Mouse (Mus musculus): Measurements from ENCODE around the gene G6pc. TPM values are rescaled to one million over a fixed set of nuclear protein-coding genes. Genes with fewer than 3 reads are reported as not detected.
"Not testable (repeated sequence)": the region's sequence is repeated elsewhere in the genome, so short reads cannot be mapped to it uniquely, and the experiment has no call there.

G6pc gene
- polyA plus RNA-seq (2014; fragmentation: Nextera tagmentation; extraction: Ambion mirVana): not detected in 2 replicates

DNA sequence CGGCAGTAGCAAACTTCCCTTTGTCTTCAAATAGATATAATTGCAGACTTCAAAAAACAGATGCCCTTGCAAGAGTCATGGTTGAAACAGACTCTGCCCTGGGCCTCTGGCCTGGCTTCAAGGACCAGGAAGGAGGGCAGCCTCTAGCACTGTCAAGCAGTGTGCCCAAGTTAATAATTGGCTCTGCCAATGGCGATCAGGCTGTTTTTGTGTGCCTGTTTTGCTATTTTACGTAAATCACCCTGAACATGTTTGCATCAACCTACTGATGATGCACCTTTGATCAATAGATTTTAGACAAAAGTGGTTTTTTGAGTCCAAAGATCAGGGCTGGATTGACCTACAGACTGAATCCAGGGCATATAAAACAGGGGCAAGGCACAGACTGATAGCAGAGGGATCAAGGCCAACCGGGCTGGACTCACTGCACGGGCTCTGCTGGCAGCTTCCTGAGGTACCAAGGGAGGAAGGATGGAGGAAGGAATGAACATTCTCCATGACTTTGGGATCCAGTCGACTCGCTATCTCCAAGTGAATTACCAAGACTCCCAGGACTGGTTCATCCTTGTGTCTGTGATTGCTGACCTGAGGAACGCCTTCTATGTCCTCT lies at the start of gene G6pc:
Gene G6pc (plus strand): TSS at position 236 of the 610 bp plus-strand sequence.
- Histone ChIP-seq H3K36me3 (ENCODE audit: control insufficient read depth, insufficient read depth, low read length) (no peaks in the 10 kb centered on the region), H3K27ac (ENCODE audit: low read depth) (no peak within 1 kb of the TSS), H3K4me1 (replicated peaks; ENCODE audit: control insufficient read depth, insufficient read depth, low read length) (no peaks in the 10 kb centered on the region), H3K9me3 (ENCODE audit: control insufficient read depth, low read length) (no peaks in the 10 kb centered on the region), H3K4me3 (ENCODE audit: low read depth, low read length) (no peak within 1 kb of the TSS), H3K9ac (ENCODE audit: low read length) (no peak within 1 kb of the TSS), H3K27me3 (replicated peaks; ENCODE audit: control insufficient read depth, insufficient read depth, low read length) (no peaks in the 10 kb centered on the region), H3K4me2 (ENCODE audit: low read length) (no peak within 1 kb of the TSS)
- no peak for ATAC-seq (replicated peaks; ENCODE audit: low FRiP score, low TSS enrichment, low read depth)
- 83% methylated on average over 8 of the region's 8 CpGs for WGBS
- DNase-seq (ENCODE audit: low spot score): no peak

GRCm38 (mm10) chr11:101323609-101324008 lies 43.8 kb upstream of the G6pc start:
- H3K4me2 ChIP-seq (ENCODE audit: low read length): no peak overlapping the region
- ATAC-seq (replicated peaks; ENCODE audit: low FRiP score, low TSS enrichment, low read depth): 0 out of 2 replicates have a peak, but pooled peaks have one; percentile 44
- H3K27me3 ChIP-seq (replicated peaks; ENCODE audit: control insufficient read depth, insufficient read depth, low read length): no peaks in the 10 kb centered on the region
- H3K9me3 ChIP-seq (ENCODE audit: control insufficient read depth, low read length): no peaks in the 10 kb centered on the region
- no peak overlapping the region for H3K27ac ChIP-seq (ENCODE audit: low read depth)
- H3K9ac ChIP-seq (ENCODE audit: low read length): no peak overlapping the region
- 13% methylated on average over 4 of the region's 4 CpGs for WGBS
- H3K4me1 ChIP-seq (replicated peaks; ENCODE audit: control insufficient read depth, insufficient read depth, low read length): no peaks in the 10 kb centered on the region
- H3K36me3 ChIP-seq (ENCODE audit: control insufficient read depth, insufficient read depth, low read length): peaks cover 79% of the 10 kb centered on the region
- no peak overlapping the region for H3K4me3 ChIP-seq (ENCODE audit: low read depth, low read length)
- peak; percentile 88 for DNase-seq (ENCODE audit: low spot score)

DNA sequence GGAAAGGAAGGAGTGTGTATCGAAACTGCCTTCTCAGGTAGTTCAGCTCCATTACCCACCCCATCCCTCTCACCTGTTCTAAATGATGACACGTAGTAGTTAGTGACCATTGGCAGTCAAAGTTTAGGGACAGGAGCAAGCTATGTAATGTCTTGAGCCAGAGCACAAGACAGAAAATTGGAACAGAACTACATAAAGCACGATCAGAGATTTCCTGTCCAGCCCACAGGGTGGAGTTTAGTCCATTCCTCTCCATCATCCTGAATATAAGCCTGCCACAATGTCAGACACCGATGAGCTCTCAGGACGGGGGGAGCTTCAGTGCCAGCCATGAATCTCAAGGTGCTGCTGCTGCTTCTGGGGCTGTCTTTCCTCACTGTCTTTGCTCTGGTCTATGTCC lies 42.6 kb upstream of the G6pc start, which contains the start of gene Aoc2:
Gene Aoc2 (plus strand): TSS at position 301 of the 400 bp plus-strand sequence.
- H3K36me3 ChIP-seq (ENCODE audit: control insufficient read depth, insufficient read depth, low read length): peaks cover 67% of the 10 kb centered on the region

DNA sequence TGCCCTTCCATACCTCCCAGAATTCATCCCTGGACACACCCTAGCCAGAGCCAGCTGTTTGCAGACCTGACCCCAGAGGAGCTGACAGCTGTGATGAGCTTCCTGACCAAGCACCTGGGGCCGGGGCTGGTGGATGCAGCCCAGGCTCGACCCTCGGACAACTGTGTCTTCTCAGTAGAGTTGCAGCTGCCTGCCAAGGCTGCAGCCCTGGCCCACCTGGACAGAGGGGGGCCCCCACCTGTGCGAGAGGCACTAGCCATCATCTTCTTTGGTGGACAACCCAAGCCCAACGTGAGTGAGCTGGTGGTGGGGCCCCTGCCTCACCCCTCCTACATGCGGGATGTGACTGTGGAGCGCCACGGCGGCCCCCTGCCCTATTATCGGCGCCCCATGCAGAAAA lies 42.2 kb upstream of the G6pc start:
- H3K36me3 ChIP-seq (ENCODE audit: control insufficient read depth, insufficient read depth, low read length): peaks cover 63% of the 10 kb centered on the region
- not testable (repeated sequence) for H3K27ac ChIP-seq (ENCODE audit: low read depth); H3K27me3 ChIP-seq (replicated peaks; ENCODE audit: control insufficient read depth, insufficient read depth, low read length); H3K9ac ChIP-seq (ENCODE audit: low read length); H3K4me2 ChIP-seq (ENCODE audit: low read length); H3K9me3 ChIP-seq (ENCODE audit: control insufficient read depth, low read length); ATAC-seq (replicated peaks; ENCODE audit: low FRiP score, low TSS enrichment, low read depth); H3K4me3 ChIP-seq (ENCODE audit: low read depth, low read length); H3K4me1 ChIP-seq (replicated peaks; ENCODE audit: control insufficient read depth, insufficient read depth, low read length); DNase-seq (ENCODE audit: low spot score)
- WGBS: 95% methylated on average over 11 of the region's 11 CpGs

More for the DNA sequence above, 42.6 kb upstream of the G6pc start, which contains the start of gene Aoc2:
- WGBS: 79% methylated on average over 5 of the region's 5 CpGs
- H3K27ac ChIP-seq (ENCODE audit: low read depth): no peak within 1 kb of the TSS
- H3K4me2 ChIP-seq (ENCODE audit: low read length): no peak within 1 kb of the TSS
- H3K4me3 ChIP-seq (ENCODE audit: low read depth, low read length): no peak within 1 kb of the TSS
- no peaks in the 10 kb centered on the region for H3K27me3 ChIP-seq (replicated peaks; ENCODE audit: control insufficient read depth, insufficient read depth, low read length)
- DNase-seq (ENCODE audit: low spot score) (no peak), ATAC-seq (replicated peaks; ENCODE audit: low FRiP score, low TSS enrichment, low read depth) (no peak)
- H3K4me1 ChIP-seq (replicated peaks; ENCODE audit: control insufficient read depth, insufficient read depth, low read length): no peaks in the 10 kb centered on the region
- H3K9ac ChIP-seq (ENCODE audit: low read length): no peak within 1 kb of the TSS
- H3K9me3 ChIP-seq (ENCODE audit: control insufficient read depth, low read length): no peaks in the 10 kb centered on the region

GRCm38 (mm10) chr11:101326147-101326546 lies 41.2 kb upstream of the G6pc start:
- no peaks in the 10 kb centered on the region for H3K9me3 ChIP-seq (ENCODE audit: control insufficient read depth, low read length)
- H3K27me3 ChIP-seq (replicated peaks; ENCODE audit: control insufficient read depth, insufficient read depth, low read length): no peaks in the 10 kb centered on the region
- H3K36me3 ChIP-seq (ENCODE audit: control insufficient read depth, insufficient read depth, low read length): peaks cover 53% of the 10 kb centered on the region
- no peaks in the 10 kb centered on the region for H3K4me1 ChIP-seq (replicated peaks; ENCODE audit: control insufficient read depth, insufficient read depth, low read length)
- H3K4me2 ChIP-seq (ENCODE audit: low read length): no peak overlapping the region
- 87% methylated on average over 11 of the region's 11 CpGs for WGBS
- ATAC-seq (replicated peaks; ENCODE audit: low FRiP score, low TSS enrichment, low read depth) (no peak), DNase-seq (ENCODE audit: low spot score) (no peak)
- no peak overlapping the region for H3K27ac ChIP-seq (ENCODE audit: low read depth)
- no peak overlapping the region for H3K9ac ChIP-seq (ENCODE audit: low read length)
- H3K4me3 ChIP-seq (ENCODE audit: low read depth, low read length): no peak overlapping the region

GRCm38 (mm10) chr11:101327311-101327710 lies 40.0 kb upstream of the G6pc start:
- WGBS: 43% methylated on average over 3 of the region's 3 CpGs
- H3K9ac ChIP-seq (ENCODE audit: low read length): no peak overlapping the region
- H3K27ac ChIP-seq (ENCODE audit: low read depth): no peak overlapping the region
- no peak overlapping the region for H3K4me3 ChIP-seq (ENCODE audit: low read depth, low read length)
- no peaks in the 10 kb centered on the region for H3K27me3 ChIP-seq (replicated peaks; ENCODE audit: control insufficient read depth, insufficient read depth, low read length)
- H3K4me1 ChIP-seq (replicated peaks; ENCODE audit: control insufficient read depth, insufficient read depth, low read length): no peaks in the 10 kb centered on the region
- H3K9me3 ChIP-seq (ENCODE audit: control insufficient read depth, low read length): no peaks in the 10 kb centered on the region
- no peak overlapping the region for H3K4me2 ChIP-seq (ENCODE audit: low read length)
- ATAC-seq (replicated peaks; ENCODE audit: low FRiP score, low TSS enrichment, low read depth): no peak
- peaks cover 42% of the 10 kb centered on the region for H3K36me3 ChIP-seq (ENCODE audit: control insufficient read depth, insufficient read depth, low read length)
- no peak for DNase-seq (ENCODE audit: low spot score)

- ATAC-seq (replicated peaks; ENCODE audit: low FRiP score, low TSS enrichment, low read depth): no peak
Measured at GRCm38 (mm10) chr11:101328941-101329635, 38.3 kb upstream of the G6pc start.

DNA sequence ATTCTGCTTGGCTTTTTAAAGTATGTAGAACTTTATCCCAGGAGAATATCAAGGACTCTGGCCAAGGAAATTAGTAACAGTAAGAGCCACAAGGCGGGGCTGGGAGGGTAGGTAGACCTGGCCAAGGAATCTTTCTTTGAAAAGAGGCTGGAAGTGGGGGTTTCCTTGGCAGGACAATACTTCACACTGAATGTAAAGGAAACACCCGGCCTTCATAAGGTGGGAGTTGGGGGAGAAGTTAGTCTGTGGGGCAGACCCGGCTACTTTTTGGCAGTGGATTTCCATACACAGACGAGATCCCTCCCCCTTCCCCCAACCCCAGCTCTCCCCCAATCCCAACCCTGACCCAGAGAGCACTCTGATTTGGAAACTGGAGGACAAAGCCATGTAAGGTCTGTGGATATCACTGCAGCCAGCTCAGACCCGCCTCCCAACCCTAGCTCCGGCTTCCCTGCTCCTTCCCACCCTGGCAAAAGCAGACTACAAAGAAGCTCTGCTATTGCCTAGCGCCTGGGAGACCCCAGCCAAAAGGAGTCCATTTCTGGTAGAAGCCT lies 36.9 kb upstream of the G6pc start, which contains the start of gene Aoc3:
Gene Aoc3 (plus strand): TSS at position 235 of the 554 bp plus-strand sequence.
- no peak within 1 kb of the TSS for H3K9ac ChIP-seq (ENCODE audit: low read length)
- H3K27ac ChIP-seq (ENCODE audit: low read depth): no peak within 1 kb of the TSS
- no peaks in the 10 kb centered on the region for H3K27me3 ChIP-seq (replicated peaks; ENCODE audit: control insufficient read depth, insufficient read depth, low read length)
- ATAC-seq (replicated peaks; ENCODE audit: low FRiP score, low TSS enrichment, low read depth) (no peak), DNase-seq (ENCODE audit: low spot score) (no peak)
- no peaks in the 10 kb centered on the region; the same call in 1 of the 2 replicates for H3K4me1 ChIP-seq (replicated peaks; ENCODE audit: control insufficient read depth, insufficient read depth, low read length)
- no peaks in the 10 kb centered on the region for H3K9me3 ChIP-seq (ENCODE audit: control insufficient read depth, low read length)
- WGBS: 67% methylated on average over 7 of the region's 7 CpGs
- H3K36me3 ChIP-seq (ENCODE audit: control insufficient read depth, insufficient read depth, low read length): peaks cover 10% of the 10 kb centered on the region
- H3K4me3 ChIP-seq (ENCODE audit: low read depth, low read length): no peak within 1 kb of the TSS
- no peak within 1 kb of the TSS for H3K4me2 ChIP-seq (ENCODE audit: low read length)

More at GRCm38 (mm10) chr11:101328941-101329635, 38.3 kb upstream of the G6pc start:
- no peak for DNase-seq (ENCODE audit: low spot score)
- no peaks in the 10 kb centered on the region for H3K27me3 ChIP-seq (replicated peaks; ENCODE audit: control insufficient read depth, insufficient read depth, low read length)
- no peak overlapping the region for H3K4me3 ChIP-seq (ENCODE audit: low read depth, low read length)
- no peak overlapping the region for H3K4me2 ChIP-seq (ENCODE audit: low read length)
- H3K36me3 ChIP-seq (ENCODE audit: control insufficient read depth, insufficient read depth, low read length): peaks cover 24% of the 10 kb centered on the region
- H3K9ac ChIP-seq (ENCODE audit: low read length): no peak overlapping the region
- 82% methylated on average over 6 of the region's 6 CpGs for WGBS
- H3K27ac ChIP-seq (ENCODE audit: low read depth): no peak overlapping the region
- no peaks in the 10 kb centered on the region for H3K4me1 ChIP-seq (replicated peaks; ENCODE audit: control insufficient read depth, insufficient read depth, low read length)
- H3K9me3 ChIP-seq (ENCODE audit: control insufficient read depth, low read length): no peaks in the 10 kb centered on the region
